Mouse (Mus musculus) natural killer cell, adult 2 months (primary cell): ENCODE results near the gene Ap5z1.

Source experiments
- DNase-seq, 2 experiments: peaks; one replicate each; pipeline ENCODE4 v3.0.0; 2022; ENCODE audit warnings: low spot score in 2 of 2

Gene Ap5z1

DNA sequence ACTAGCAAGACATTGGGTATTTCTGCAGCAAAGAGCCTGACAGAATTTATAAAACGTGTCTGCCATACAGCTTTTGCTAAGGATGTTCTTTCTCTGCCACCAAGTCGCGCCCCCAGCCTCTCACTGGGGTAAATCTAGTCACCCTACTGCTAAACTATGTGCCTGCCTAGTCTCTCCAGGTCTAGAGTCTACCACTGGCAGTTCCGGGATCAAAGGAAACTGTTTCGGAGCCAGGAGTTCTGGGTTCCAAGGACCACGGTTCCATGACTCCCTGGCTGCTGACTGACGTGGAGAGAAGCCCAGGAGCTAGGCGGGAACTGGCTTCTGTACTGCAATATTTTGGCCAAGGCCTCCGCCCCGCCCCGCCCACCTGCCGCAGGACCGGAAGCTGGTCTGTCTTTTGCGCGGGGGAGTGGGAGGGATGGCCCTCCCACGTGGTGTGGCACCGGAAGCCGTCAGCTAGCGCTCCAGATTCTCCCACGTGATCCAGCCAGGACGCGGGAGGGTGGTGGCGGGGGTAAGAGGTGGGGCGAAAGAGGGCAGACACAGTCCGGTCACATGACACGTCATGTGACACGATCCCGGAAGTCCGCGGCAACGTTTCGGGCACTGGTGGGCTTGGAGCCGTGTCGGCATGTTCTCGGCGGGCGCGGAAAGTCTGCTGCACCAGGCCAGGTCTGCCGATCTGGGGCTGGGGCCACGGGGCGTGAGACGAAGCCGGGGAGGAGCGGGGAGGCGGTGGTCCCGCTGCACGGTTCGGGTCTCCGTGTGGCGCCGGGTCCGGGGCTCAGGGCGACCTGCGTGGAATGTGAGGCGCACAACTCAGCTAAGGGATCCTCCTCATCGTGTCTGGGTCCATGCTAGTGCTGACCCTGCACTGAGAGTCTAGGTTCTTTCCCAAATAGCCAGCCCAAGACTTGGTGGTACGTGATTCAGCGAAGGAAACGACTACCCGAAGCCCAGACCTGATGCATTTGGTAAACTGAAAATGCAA, at the start of gene Ap5z1:
Gene Ap5z1, plus strand, starts transcription at position 484 of the 994 bp plus-strand sequence.
- peak; percentile 93 to 95 for DNase-seq

GRCm38 (mm10) chr5:142415401-142415800, 48.3 kb upstream of the Ap5z1 start:
- no peak for DNase-seq

GRCm38 (mm10) chr5:142416070-142416775, 47.5 kb upstream of the Ap5z1 start:
- peak; percentile 40 to 52 for DNase-seq

- DNase-seq, result peak in 1 of 2 experiments; percentile 39
Measured at GRCm38 (mm10) chr5:142417104-142417503, 46.6 kb upstream of the Ap5z1 start.

DNA sequence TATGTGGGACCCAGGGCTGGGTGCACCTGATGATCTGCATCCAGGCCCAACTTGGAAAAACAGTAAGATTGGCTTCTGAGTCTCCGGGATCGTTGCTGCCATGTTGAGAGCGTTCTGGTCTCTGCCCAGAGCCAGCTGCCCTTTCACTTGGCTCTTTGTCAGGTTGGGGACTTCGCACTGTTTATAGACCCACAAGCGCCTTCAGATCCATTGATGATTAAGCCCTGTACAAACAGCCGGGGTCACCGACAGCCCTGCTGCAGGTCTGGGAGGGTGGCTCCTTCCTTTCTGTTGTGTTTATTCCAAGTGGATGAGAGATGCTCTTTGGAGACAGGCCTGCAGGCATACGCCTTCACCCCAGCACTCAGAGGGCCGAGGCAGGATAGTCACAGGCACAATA, 45.9 kb upstream of the Ap5z1 start:
- DNase-seq, result no peak

- DNase-seq, result no peak
Measured at GRCm38 (mm10) chr5:142418419-142418818, 45.3 kb upstream of the Ap5z1 start.

GRCm38 (mm10) chr5:142420317-142420716, 43.4 kb upstream of the Ap5z1 start:
- no peak for DNase-seq

- DNase-seq, result no peak
Measured at GRCm38 (mm10) chr5:142420920-142421319, 42.8 kb upstream of the Ap5z1 start.

GRCm38 (mm10) chr5:142421886-142422285, 41.9 kb upstream of the Ap5z1 start:
- no peak for DNase-seq

DNA sequence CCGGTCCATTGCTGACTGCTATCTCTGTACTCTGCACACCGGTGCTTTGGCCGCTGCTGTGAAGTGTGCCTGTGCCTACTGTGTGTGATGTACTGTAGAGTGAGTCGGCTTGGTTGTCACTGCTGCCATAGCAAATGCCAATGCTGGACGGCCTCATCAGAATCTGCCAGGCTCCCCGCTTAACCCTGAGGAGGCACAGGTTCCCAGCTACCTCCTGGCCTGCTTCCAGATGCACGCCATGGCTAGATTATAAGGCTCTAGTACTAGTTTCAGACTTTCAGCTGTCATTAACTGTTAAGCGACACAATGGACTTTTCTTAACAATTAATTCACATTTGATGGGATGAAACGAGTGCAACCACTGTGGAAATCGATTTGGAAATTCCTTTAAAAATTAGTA, 40.6 kb upstream of the Ap5z1 start:
- no peak for DNase-seq

- no peak for DNase-seq
Measured at GRCm38 (mm10) chr5:142423701-142424100, 40.0 kb upstream of the Ap5z1 start.

- no peak for DNase-seq
Measured at GRCm38 (mm10) chr5:142424627-142425349, 39.0 kb upstream of the Ap5z1 start.

- DNase-seq, result no peak
Measured at GRCm38 (mm10) chr5:142426476-142426875, 37.3 kb upstream of the Ap5z1 start.

GRCm38 (mm10) chr5:142427876-142428275, 35.9 kb upstream of the Ap5z1 start:
- DNase-seq, result no peak

GRCm38 (mm10) chr5:142428691-142429090, 35.1 kb upstream of the Ap5z1 start:
- DNase-seq, result no peak

- DNase-seq, result no peak
Measured at GRCm38 (mm10) chr5:142431029-142431428, 32.7 kb upstream of the Ap5z1 start.

GRCm38 (mm10) chr5:142431811-142432434, 31.8 kb upstream of the Ap5z1 start:
- no peak for DNase-seq

GRCm38 (mm10) chr5:142432695-142433094, 31.0 kb upstream of the Ap5z1 start:
- no peak for DNase-seq

- no peak for DNase-seq
Measured at GRCm38 (mm10) chr5:142434052-142434451, 29.7 kb upstream of the Ap5z1 start.

DNA sequence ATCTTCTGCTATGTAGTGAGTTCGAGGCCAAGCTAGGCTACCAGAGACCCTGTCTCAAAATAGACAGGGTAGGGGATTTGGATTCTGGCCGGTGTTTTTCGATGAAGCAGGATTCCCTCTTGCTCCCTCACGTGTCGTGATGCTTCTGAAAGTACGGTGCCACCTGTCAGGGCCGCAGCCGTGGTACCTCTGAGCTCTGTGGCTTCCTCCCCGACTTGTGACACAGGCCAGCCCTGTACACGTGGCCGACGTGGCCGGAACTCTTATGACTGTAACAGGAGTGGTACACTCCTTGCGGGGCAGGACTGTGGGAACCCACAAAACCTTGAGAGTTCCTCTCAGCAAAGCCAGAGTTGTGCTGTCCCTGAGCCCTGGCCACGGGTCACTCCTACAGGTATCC, 28.0 kb upstream of the Ap5z1 start:
- DNase-seq, result no peak

DNA sequence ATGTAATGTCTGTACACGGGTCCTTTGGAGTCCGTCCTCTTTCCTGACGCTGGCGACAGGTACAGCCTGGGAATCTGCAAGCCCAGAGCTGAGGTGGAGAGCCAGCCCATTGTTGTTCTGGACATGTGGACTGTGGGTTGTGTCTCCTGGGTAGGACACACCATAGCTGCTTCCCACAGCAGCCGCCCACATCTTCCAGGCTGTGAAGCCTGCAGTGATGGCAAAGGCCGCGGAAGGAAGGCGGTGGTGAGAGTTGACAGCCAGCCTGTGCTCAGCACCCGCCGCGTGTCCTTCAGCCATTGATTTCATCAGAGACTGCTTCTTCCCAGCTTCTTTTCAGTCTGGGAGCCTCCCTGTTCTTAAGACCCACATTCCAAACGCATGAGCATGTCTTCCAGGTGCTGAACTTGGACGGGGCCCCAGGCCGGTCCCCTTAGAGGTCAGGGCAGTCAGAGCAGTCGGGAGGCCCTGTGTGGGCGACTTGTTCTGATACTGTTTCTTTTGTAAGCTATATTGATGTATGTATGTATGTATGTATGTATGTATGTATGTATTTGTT, 25.3 kb upstream of the Ap5z1 start:
- DNase-seq, result no peak
